ENCODE assay signal across 23 mouse cellular contexts in genomic region chr1:55473756-55474155, GRCm38 (mm10).
A peak's percentile ranks its signal among the peaks of the same experiment; 100 is the strongest.
DNase-seq lines count a peak whose midpoint lies in the region; ATAC-seq and TF ChIP-seq lines count a peak whose summit lies in the region.
"Had no signal": no experiment of that assay in that cellular context is flagged by ENCODE, and none has a peak within 500 bp of the region (broad histone marks: within the 10 kb centered on the region; RNA-seq: fewer than 3 reads in every experiment).

No protein-coding gene starts in this region.

- ATAC-seq in lung, embryonic 14.5 days (ENCODE audit: insufficient read depth) = no peak
- ATAC-seq in forebrain, embryonic 14.5 days = no peak
- ATAC-seq: forebrain, embryonic 13.5 days; intestine, embryonic 16.5 days had no signal

- H3K4me1 ChIP-seq in lung, embryonic 14.5 days (ENCODE audit: insufficient read depth) = no peaks in the 10 kb centered on the region
- no peaks in the 10 kb centered on the region for H3K4me1 ChIP-seq in forebrain, embryonic 14.5 days (ENCODE audit: control insufficient read depth, insufficient read depth, low read length)
- H3K4me1 ChIP-seq: embryonic facial prominence, embryonic 13.5 days; forebrain, embryonic 13.5 days; hindbrain, embryonic 15.5 days; kidney, embryonic 15.5 days; stomach, embryonic 15.5 days had no signal

- 82% methylated on average over 9 of the region's 9 CpGs for WGBS in lung, embryonic 14.5 days
- 89% methylated on average over 9 of the region's 9 CpGs for WGBS in forebrain, embryonic 14.5 days

- no peaks in the 10 kb centered on the region for H3K9me3 ChIP-seq in lung, embryonic 14.5 days (ENCODE audit: low read depth, low read length)
- H3K9me3 ChIP-seq in forebrain, embryonic 14.5 days (replicated peaks; ENCODE audit: control insufficient read depth, low read length) = no peaks in the 10 kb centered on the region
- H3K9me3 ChIP-seq: embryonic facial prominence, embryonic 13.5 days; forebrain, embryonic 13.5 days; hindbrain, embryonic 15.5 days; kidney, embryonic 15.5 days; stomach, embryonic 15.5 days had no signal

- H3K9ac ChIP-seq in lung, embryonic 14.5 days = no peak overlapping the region
- H3K9ac ChIP-seq in forebrain, embryonic 14.5 days (ENCODE audit: low read length) = no peak overlapping the region
- H3K9ac ChIP-seq: embryonic facial prominence, embryonic 13.5 days; forebrain, embryonic 13.5 days; hindbrain, embryonic 15.5 days; kidney, embryonic 15.5 days; stomach, embryonic 15.5 days had no signal

- no peak overlapping the region for H3K4me3 ChIP-seq in lung, embryonic 14.5 days (ENCODE audit: low read depth, low read length)
- H3K4me3 ChIP-seq in forebrain, embryonic 14.5 days (ENCODE audit: low read depth, low read length) = no peak overlapping the region
- H3K4me3 ChIP-seq: embryonic facial prominence, embryonic 13.5 days; forebrain, embryonic 13.5 days; hindbrain, embryonic 15.5 days; kidney, embryonic 15.5 days; stomach, embryonic 15.5 days had no signal

- TF ChIP-seq CTCF in lung, embryonic 14.5 days (IDR thresholded peaks at IDR 0.05; ENCODE audit: low read depth) = 0 out of 2 replicates have a peak, but pooled peaks have one; percentile 10

- no peaks in the 10 kb centered on the region for H3K27me3 ChIP-seq in lung, embryonic 14.5 days (ENCODE audit: insufficient read depth, low read length)
- H3K27me3 ChIP-seq in forebrain, embryonic 14.5 days (replicated peaks; ENCODE audit: control insufficient read depth, insufficient read depth, low read length) = no peaks in the 10 kb centered on the region
- H3K27me3 ChIP-seq: embryonic facial prominence, embryonic 13.5 days; forebrain, embryonic 13.5 days; hindbrain, embryonic 15.5 days; kidney, embryonic 15.5 days; stomach, embryonic 15.5 days had no signal

- no peak overlapping the region for H3K4me2 ChIP-seq in lung, embryonic 14.5 days
- H3K4me2 ChIP-seq in forebrain, embryonic 14.5 days (ENCODE audit: low read length) = no peak overlapping the region
- H3K4me2 ChIP-seq: embryonic facial prominence, embryonic 13.5 days; forebrain, embryonic 13.5 days; heart, embryonic 11.5 days; hindbrain, embryonic 15.5 days; kidney, embryonic 15.5 days; midbrain, embryonic 11.5 days; stomach, embryonic 15.5 days had no signal

- DNase-seq in lung, embryonic 14.5 days = no peak
- no peak for DNase-seq in lung, postnatal 25 days (ENCODE audit: low spot score)
- DNase-seq in 416B (ENCODE audit: low read depth) = peak; percentile 39
- peak; percentile 14 for DNase-seq in CD4-positive helper T cell, adult 2 months (ENCODE audit: low read depth, low spot score)
- DNase-seq in ES-CJ7 (ENCODE audit: low read depth, low spot score) = peak; percentile 44
- DNase-seq in kidney, adult 8-10 months = no peak
- no peak for DNase-seq in forebrain, embryonic 14.5 days (ENCODE audit: low spot score)
- no peak for DNase-seq in embryo, embryonic 10 days (ENCODE audit: low spot score)
- DNase-seq: adrenal gland, postnatal 36 days; cerebellum, adult 11-12 months; cerebellum, postnatal 25 days; embryo, embryonic 11 days; lung, postnatal 10 days; right cerebral cortex, adult 18-20 months; right cerebral cortex, postnatal 4 days had no signal

- no peak overlapping the region for H3K27ac ChIP-seq in lung, embryonic 14.5 days (ENCODE audit: low read depth)
- no peak overlapping the region for H3K27ac ChIP-seq in forebrain, embryonic 14.5 days (ENCODE audit: low read depth, low read length)
- H3K27ac ChIP-seq: embryonic facial prominence, embryonic 13.5 days; forebrain, embryonic 13.5 days; hindbrain, embryonic 15.5 days; kidney, embryonic 15.5 days; stomach, embryonic 15.5 days had no signal

- no peaks in the 10 kb centered on the region for H3K36me3 ChIP-seq in lung, embryonic 14.5 days (ENCODE audit: insufficient read depth)
- no peaks in the 10 kb centered on the region for H3K36me3 ChIP-seq in forebrain, embryonic 14.5 days (ENCODE audit: control insufficient read depth, insufficient read depth, low read length)
- H3K36me3 ChIP-seq: embryonic facial prominence, embryonic 13.5 days; hindbrain, embryonic 15.5 days; kidney, embryonic 15.5 days; stomach, embryonic 15.5 days had no signal

Comparison
In these comparisons a context has a peak if more than half of its experiments do, and no peak if none do; other contexts are left out.
1. DNase-seq: peak in 416B (single experiment), CD4-positive helper T cell, adult 2 months (single experiment) and ES-CJ7 (single experiment); none in lung, embryonic 14.5 days (single experiment), lung, postnatal 25 days (single experiment), kidney, adult 8-10 months (0 of 2), forebrain, embryonic 14.5 days (single experiment) and embryo, embryonic 10 days (single experiment).